Mouse (Mus musculus): ENCODE data around the gene Lrrc51. TPM values are rescaled to one million over a fixed set of nuclear protein-coding genes. Genes with fewer than 3 reads are reported as not detected.

The Lrrc51 gene
- polyA plus RNA-seq, 2 experiments = 1.4 to 2.1 TPM

GRCm38 (mm10) chr7:101906696-101907095 is 27.0 kb downstream of the Lrrc51 start:
- peaks cover 14 to 24% of the 10 kb centered on the region in 2 experiments for H3K4me1 ChIP-seq (replicated peaks; ENCODE audit: control insufficient read depth in 2 of 2, insufficient read depth in 2 of 2, low read length in 1 of 2)
- no peaks in the 10 kb centered on the region for H3K27me3 ChIP-seq (ENCODE audit: control insufficient read depth, insufficient read depth, low read length)
- ATAC-seq (ENCODE audit: insufficient read depth) (no peak), DNase-seq (ENCODE audit: low read depth in 3 of 3, low spot score in 3 of 3) (no peak)
- peaks cover 9% of the 10 kb centered on the region for H3K36me3 ChIP-seq (replicated peaks; ENCODE audit: control insufficient read depth, insufficient read depth, low read depth)
- H3K4me3 ChIP-seq (ENCODE audit: insufficient read depth in 1 of 2, low read depth in 2 of 2, low read length in 2 of 2) = peak overlapping the region; percentile 81 to 85
- H3K4me2 ChIP-seq (ENCODE audit: low read depth) = peak overlapping the region; percentile 94
- peak overlapping the region; percentile 91 for H3K9ac ChIP-seq (replicated peaks)
- 33% methylated on average over 8 of the region's 8 CpGs for whole genome bisulfite sequencing (ENCODE audit: insufficient replicate concordance)
- H3K27ac ChIP-seq = peak overlapping the region; percentile 76
- TF ChIP-seq CTCF (IDR thresholded peaks at IDR 0.05; ENCODE audit: low read depth) = no peak
- TF ChIP-seq EP300 (IDR thresholded peaks at IDR 0.05; ENCODE audit: low read depth) = no peak
- H3K9me3 ChIP-seq (ENCODE audit: control insufficient read depth, low read length) = no peaks in the 10 kb centered on the region

DNA sequence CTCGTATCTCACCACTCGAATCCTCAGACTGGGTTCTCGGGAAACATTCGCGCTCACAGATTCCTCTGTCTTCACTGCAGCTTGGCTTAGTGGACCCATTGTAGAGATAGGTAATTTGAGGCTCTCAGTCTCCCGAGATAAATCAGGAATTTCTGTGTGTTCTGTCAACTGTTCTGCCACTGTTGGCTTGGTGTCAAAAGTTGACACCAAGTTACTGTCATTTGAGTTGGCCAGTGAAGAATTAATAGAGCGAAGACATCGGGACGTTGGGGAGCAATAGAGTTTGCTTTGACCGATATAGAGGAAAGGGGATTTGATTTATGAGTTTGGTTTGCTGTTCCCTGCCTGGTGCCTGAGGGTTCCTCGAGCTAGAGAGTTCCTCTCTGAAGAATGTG is 27.4 kb downstream of the Lrrc51 start, which contains the start of gene Tomt:
Gene Tomt (minus strand): TSS at position 73 of the 395 bp plus-strand sequence.
- no peak for DNase-seq (ENCODE audit: low read depth in 3 of 3, low spot score in 3 of 3)
- WGBS (ENCODE audit: insufficient replicate concordance) = 4% methylated on average over 11 of the region's 11 CpGs
- TF ChIP-seq CTCF (IDR thresholded peaks at IDR 0.05; ENCODE audit: low read depth) (no peak), EP300 (IDR thresholded peaks at IDR 0.05; ENCODE audit: low read depth) (no peak)

DNA sequence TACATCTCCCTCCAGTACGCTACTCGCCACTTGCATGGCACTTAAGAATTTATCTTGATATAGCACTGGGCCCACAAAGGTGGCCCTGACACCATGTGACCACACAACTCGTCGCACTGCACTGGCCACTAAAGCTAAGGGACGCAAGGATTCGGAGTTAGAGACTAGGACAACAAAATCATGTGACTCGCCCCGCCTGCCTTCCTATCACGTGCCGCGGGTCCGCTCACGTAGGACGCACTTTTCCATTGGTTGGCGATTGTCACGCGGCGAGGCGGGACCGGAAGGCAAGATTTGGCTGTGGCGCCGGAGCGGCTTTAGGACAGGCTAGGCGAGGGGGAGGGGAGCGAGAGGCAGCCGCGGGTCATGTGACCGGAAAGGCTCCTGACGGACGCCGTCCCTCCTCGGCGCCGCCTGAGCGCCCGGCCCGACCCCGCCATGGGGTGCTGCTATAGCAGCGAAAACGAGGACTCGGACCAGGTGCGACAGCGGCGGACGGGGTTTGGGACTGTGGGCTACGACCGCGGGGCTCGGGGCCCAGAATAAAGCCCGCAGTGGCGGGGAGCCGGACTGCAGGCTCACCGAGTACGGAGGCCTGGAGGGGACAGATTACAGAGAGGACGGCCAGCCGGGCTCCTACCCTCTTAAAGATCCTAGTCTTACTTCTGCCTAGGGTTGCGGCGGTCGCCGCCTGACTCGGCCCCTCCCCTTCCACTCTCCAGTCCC is 28.0 kb downstream of the Lrrc51 start, which contains the start of gene Lamtor1:
Gene Lamtor1 (plus strand): TSS at position 344 of the 726 bp plus-strand sequence.
- Histone ChIP-seq H3K4me1 (replicated peaks; ENCODE audit: control insufficient read depth in 2 of 2, insufficient read depth in 2 of 2, low read length in 1 of 2) (peaks cover 14 to 24% of the 10 kb centered on the region in 2 experiments), H3K4me2 (ENCODE audit: low read depth) (peak within 1 kb of the TSS; percentile 94), H3K36me3 (replicated peaks; ENCODE audit: control insufficient read depth, insufficient read depth, low read depth) (peaks cover 5% of the 10 kb centered on the region; the same call in 1 of the 2 replicates), H3K9ac (replicated peaks) (peak within 1 kb of the TSS; percentile 91), H3K9me3 (ENCODE audit: control insufficient read depth, low read length) (no peaks in the 10 kb centered on the region), H3K27ac (peak within 1 kb of the TSS; percentile 84), H3K4me3 (ENCODE audit: insufficient read depth in 1 of 2, low read depth in 2 of 2, low read length in 2 of 2) (peak within 1 kb of the TSS; percentile 81 to 85), H3K27me3 (ENCODE audit: control insufficient read depth, insufficient read depth, low read length) (no peaks in the 10 kb centered on the region)
- no peak for TF ChIP-seq EP300 (IDR thresholded peaks at IDR 0.05; ENCODE audit: low read depth)
- TF ChIP-seq CTCF (IDR thresholded peaks at IDR 0.05; ENCODE audit: low read depth) = peak; percentile 1; the same call in 1 of the 2 replicates
- peak; percentile 99 for DNase-seq (ENCODE audit: low read depth in 3 of 3, low spot score in 3 of 3)
- WGBS (ENCODE audit: insufficient replicate concordance) = under 1% methylated on average over 61 of the region's 61 CpGs
- ATAC-seq (ENCODE audit: insufficient read depth) = peak; percentile 96

More for the DNA sequence above, 27.4 kb downstream of the Lrrc51 start, which contains the start of gene Tomt:
- Histone ChIP-seq H3K9me3 (ENCODE audit: control insufficient read depth, low read length) (no peaks in the 10 kb centered on the region), H3K4me1 (replicated peaks; ENCODE audit: control insufficient read depth in 2 of 2, insufficient read depth in 2 of 2, low read length in 1 of 2) (peaks cover 14 to 24% of the 10 kb centered on the region in 2 experiments), H3K27ac (peak within 1 kb of the TSS; percentile 84), H3K4me3 (ENCODE audit: insufficient read depth in 1 of 2, low read depth in 2 of 2, low read length in 2 of 2) (peak within 1 kb of the TSS; percentile 81 to 85), H3K27me3 (ENCODE audit: control insufficient read depth, insufficient read depth, low read length) (no peaks in the 10 kb centered on the region), H3K4me2 (ENCODE audit: low read depth) (peak within 1 kb of the TSS; percentile 94), H3K9ac (replicated peaks) (peak within 1 kb of the TSS; percentile 91), H3K36me3 (replicated peaks; ENCODE audit: control insufficient read depth, insufficient read depth, low read depth) (peaks cover 7% of the 10 kb centered on the region)
- no peak for ATAC-seq (ENCODE audit: insufficient read depth)

GRCm38 (mm10) chr7:101902846-101903245 is 30.8 kb downstream of the Lrrc51 start:
- peaks cover 14 to 19% of the 10 kb centered on the region in 2 experiments for H3K4me1 ChIP-seq (replicated peaks; ENCODE audit: control insufficient read depth in 2 of 2, insufficient read depth in 2 of 2, low read length in 1 of 2)
- H3K4me2 ChIP-seq (ENCODE audit: low read depth) = no peak overlapping the region
- H3K27ac ChIP-seq = no peak overlapping the region
- no peaks in the 10 kb centered on the region for H3K9me3 ChIP-seq (ENCODE audit: control insufficient read depth, low read length)
- no peak for TF ChIP-seq EP300 (IDR thresholded peaks at IDR 0.05; ENCODE audit: low read depth)
- TF ChIP-seq CTCF (IDR thresholded peaks at IDR 0.05; ENCODE audit: low read depth) = peak; percentile 48
- H3K27me3 ChIP-seq (ENCODE audit: control insufficient read depth, insufficient read depth, low read length) = no peaks in the 10 kb centered on the region
- ATAC-seq (ENCODE audit: insufficient read depth) (no peak), DNase-seq (ENCODE audit: low read depth in 3 of 3, low spot score in 3 of 3) (no peak)
- no peak overlapping the region for H3K9ac ChIP-seq (replicated peaks)
- H3K36me3 ChIP-seq (replicated peaks; ENCODE audit: control insufficient read depth, insufficient read depth, low read depth) = no peaks in the 10 kb centered on the region; the same call in 1 of the 2 replicates
- no peak overlapping the region for H3K4me3 ChIP-seq (ENCODE audit: insufficient read depth in 1 of 2, low read depth in 2 of 2, low read length in 2 of 2)

DNA sequence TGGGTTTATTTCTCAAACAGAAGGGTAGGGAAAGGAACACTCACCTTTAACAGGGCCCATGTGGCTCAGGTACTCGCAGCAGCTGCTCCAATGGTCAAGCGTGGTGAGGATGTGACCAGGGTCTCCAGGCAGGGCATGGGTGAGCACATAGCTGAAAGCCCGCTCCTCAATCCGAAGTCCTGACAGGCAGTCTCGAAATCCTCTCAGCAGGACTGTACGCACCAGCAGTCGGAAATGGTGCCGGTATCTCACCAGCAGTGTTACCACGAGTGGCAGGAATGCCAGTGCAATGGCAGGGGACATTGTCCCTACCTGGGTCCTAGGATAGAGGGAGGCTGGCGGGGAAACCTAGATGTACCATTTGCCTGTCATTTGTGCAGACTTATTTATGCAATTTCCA is 31.7 kb downstream of the Lrrc51 start:
- no peak overlapping the region for H3K4me2 ChIP-seq (ENCODE audit: low read depth)
- ATAC-seq (ENCODE audit: insufficient read depth) = no peak
- H3K9ac ChIP-seq (replicated peaks) = no peak overlapping the region
- no peaks in the 10 kb centered on the region; the same call in 1 of the 2 replicates for H3K36me3 ChIP-seq (replicated peaks; ENCODE audit: control insufficient read depth, insufficient read depth, low read depth)
- H3K9me3 ChIP-seq (ENCODE audit: control insufficient read depth, low read length) = no peaks in the 10 kb centered on the region
- no peaks in the 10 kb centered on the region for H3K27me3 ChIP-seq (ENCODE audit: control insufficient read depth, insufficient read depth, low read length)
- 79% methylated on average over 10 of the region's 10 CpGs for WGBS (ENCODE audit: insufficient replicate concordance)
- no peak overlapping the region for H3K27ac ChIP-seq
- no peak for TF ChIP-seq EP300 (IDR thresholded peaks at IDR 0.05; ENCODE audit: low read depth)
- no peak for TF ChIP-seq CTCF (IDR thresholded peaks at IDR 0.05; ENCODE audit: low read depth)
- peaks cover 19% of the 10 kb centered on the region in 2 experiments for H3K4me1 ChIP-seq (replicated peaks; ENCODE audit: control insufficient read depth in 2 of 2, insufficient read depth in 2 of 2, low read length in 1 of 2)
- H3K4me3 ChIP-seq (ENCODE audit: insufficient read depth in 1 of 2, low read depth in 2 of 2, low read length in 2 of 2) = no peak overlapping the region
- DNase-seq (ENCODE audit: low read depth in 3 of 3, low spot score in 3 of 3) = no peak

Measured in liver, embryonic 14.5 days (tissue).